Mouse (Mus musculus): ENCODE data around the gene Rtkn. TPM values are rescaled to one million over a fixed set of nuclear protein-coding genes. Genes with fewer than 3 reads are reported as not detected.

Rtkn gene
- polyA plus RNA-seq, 1 experiment from 2014 or later = 20.3 TPM

DNA sequence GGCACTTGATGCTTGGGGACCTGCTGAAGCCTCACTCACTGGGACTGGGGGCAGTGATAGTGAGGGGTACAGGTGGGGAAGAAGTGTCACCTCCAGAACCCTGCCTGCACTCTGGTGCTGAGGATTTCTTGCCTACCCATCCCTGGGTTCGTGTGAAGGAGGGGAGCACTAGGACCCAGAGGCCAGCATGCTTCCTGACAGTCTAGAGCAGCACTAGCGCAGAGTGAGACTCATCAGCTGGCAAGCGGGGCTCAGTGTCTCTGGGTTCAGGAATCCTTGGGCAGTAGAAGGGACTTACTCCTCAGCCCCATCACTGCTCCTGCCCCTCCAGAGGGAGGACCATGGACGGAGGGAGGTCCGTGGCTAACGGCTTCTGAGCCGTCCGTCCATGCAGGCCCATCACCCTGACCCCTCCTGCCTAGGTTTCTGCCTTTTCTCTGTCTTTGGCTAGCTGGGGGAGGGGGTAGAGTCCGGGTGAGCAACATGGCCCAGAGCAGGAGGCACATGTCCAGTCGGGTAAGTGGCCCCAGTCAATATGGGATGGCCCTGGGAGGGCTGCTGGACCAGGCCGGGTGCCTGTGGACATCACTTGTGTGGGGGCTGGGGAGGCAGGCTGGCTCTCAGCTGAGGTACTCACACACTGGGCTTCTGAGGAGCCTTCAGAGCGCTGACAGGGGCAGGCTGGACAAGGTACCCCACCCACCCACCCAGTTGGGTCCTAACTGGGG, 44.3 kb downstream of the Rtkn start:
- Histone ChIP-seq H3K9ac (peak overlapping the region; percentile 52), H3K4me3 (peak overlapping the region; percentile 37), H3K27me3 (replicated peaks) (no peaks in the 10 kb centered on the region), H3K4me2 (peak overlapping the region; percentile 73), H3K9me3 (replicated peaks) (no peaks in the 10 kb centered on the region), H3K27ac (ENCODE audit: poor library complexity, severe bottlenecking) (no peak overlapping the region), H3K36me3 (peaks cover 31% of the 10 kb centered on the region), H3K4me1 (replicated peaks) (peaks cover 21% of the 10 kb centered on the region)
- ATAC-seq (ENCODE audit: insufficient number of reproducible peaks, low FRiP score) = peak; percentile 54
- WGBS = 21% methylated on average over 12 of the region's 12 CpGs

- H3K9me3 ChIP-seq (replicated peaks) = no peaks in the 10 kb centered on the region
- no peak for ATAC-seq (ENCODE audit: insufficient number of reproducible peaks, low FRiP score)
- no peaks in the 10 kb centered on the region for H3K27me3 ChIP-seq (replicated peaks)
- H3K9ac ChIP-seq = no peak overlapping the region
- no peak overlapping the region for H3K4me3 ChIP-seq
- 77% methylated on average over 6 of the region's 6 CpGs for WGBS
- peaks cover 36% of the 10 kb centered on the region for H3K36me3 ChIP-seq
- H3K4me2 ChIP-seq = no peak overlapping the region
- H3K4me1 ChIP-seq (replicated peaks) = peaks cover 28% of the 10 kb centered on the region
- H3K27ac ChIP-seq (ENCODE audit: poor library complexity, severe bottlenecking) = no peak overlapping the region
These were observed 45.3 kb downstream of the Rtkn start for GRCm38 (mm10) chr6:83180605-83181004.

DNA sequence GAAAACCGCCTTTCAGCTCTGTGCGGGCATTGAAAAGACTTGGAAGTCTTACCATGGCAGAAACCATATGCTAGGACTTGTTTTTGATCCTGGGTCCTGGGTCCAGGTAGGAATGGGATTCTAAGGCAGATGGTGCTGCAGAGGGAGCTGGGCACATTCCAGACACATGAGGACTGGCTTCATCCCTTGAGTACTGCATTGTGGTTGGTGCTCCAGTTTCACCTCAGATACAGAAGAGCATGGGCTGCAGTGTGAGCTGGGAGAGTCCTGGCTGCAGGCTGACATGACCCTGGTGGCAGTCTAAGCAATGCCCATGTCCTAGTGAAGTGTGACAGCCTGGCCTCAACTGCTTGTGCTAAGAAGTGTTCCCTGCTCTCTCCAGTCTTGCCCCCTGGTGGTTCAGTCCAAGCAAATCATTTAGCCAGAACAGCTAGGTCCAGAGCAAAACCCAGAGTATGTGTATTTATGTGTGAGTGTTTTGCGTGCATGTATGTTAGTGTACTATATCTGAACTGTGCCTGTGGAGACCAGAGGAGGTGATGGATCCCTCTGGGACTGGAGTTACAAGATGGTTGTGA, 49.7 kb downstream of the Rtkn start:
- 97% methylated on average over 3 of the region's 3 CpGs for WGBS
- no peak for ATAC-seq (ENCODE audit: insufficient number of reproducible peaks, low FRiP score)
- Histone ChIP-seq H3K27me3 (replicated peaks) (no peaks in the 10 kb centered on the region), H3K4me1 (replicated peaks) (peaks cover 27% of the 10 kb centered on the region), H3K4me3 (no peak overlapping the region), H3K36me3 (peaks cover 54% of the 10 kb centered on the region), H3K9me3 (replicated peaks) (no peaks in the 10 kb centered on the region), H3K4me2 (no peak overlapping the region), H3K9ac (no peak overlapping the region), H3K27ac (ENCODE audit: poor library complexity, severe bottlenecking) (no peak overlapping the region)

DNA sequence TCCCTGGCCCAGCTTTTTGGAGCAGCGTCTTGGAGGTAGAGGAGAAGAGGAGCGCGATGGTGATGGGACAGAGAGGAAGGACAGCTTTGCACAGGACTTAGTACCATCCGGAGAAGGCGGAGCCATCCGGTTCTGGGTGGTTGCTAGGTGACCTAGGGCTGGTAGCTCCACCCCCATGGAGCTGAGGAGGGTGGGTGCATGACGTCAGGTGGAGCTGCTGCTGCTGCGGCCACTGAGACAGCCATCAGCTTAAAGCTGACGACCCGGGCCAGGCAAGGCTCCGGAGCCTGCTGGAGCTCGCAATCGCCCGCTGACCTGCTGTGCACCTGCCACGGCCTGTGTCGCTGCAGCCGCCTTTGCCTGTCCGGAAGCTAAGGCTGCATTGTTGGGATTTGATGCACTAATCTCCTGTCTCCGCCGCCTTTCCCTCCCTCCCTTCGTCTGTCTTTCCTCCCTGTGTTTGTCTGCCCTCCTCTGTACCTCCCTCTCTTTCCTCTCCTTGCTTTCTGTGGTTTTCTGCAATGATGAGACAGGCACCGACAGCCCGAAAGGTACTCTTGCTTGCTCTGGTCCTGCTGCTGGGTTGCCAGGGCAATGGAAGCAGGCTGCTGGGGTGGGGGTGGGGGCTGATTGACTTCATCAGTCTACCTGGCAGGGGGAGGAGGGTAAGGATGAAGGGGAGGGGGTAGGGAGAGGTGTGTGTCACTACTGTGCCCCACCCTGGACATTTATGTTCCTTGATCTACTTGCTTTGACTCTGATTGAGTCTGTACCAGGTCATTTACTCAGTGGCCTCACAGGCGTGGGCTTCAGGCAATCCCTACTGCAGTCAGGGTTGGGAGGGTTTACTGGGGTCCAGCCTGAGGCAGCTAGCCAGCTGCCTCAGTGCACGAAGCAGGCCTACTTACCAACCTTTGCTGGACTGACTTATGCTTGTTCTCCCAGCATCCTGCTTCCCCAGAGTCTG, 50.9 kb downstream of the Rtkn start:
- peaks cover 67% of the 10 kb centered on the region for H3K36me3 ChIP-seq
- H3K4me3 ChIP-seq = peak overlapping the region; percentile 20
- peak; percentile 78 for ATAC-seq (ENCODE audit: insufficient number of reproducible peaks, low FRiP score)
- H3K9me3 ChIP-seq (replicated peaks) = no peaks in the 10 kb centered on the region
- WGBS = 13% methylated on average over 25 of the region's 25 CpGs
- H3K4me1 ChIP-seq (replicated peaks) = peaks cover 22% of the 10 kb centered on the region
- H3K4me2 ChIP-seq = peak overlapping the region; percentile 62
- H3K27ac ChIP-seq (ENCODE audit: poor library complexity, severe bottlenecking) = no peak overlapping the region
- H3K9ac ChIP-seq = peak overlapping the region; percentile 51
- H3K27me3 ChIP-seq (replicated peaks) = no peaks in the 10 kb centered on the region

DNA sequence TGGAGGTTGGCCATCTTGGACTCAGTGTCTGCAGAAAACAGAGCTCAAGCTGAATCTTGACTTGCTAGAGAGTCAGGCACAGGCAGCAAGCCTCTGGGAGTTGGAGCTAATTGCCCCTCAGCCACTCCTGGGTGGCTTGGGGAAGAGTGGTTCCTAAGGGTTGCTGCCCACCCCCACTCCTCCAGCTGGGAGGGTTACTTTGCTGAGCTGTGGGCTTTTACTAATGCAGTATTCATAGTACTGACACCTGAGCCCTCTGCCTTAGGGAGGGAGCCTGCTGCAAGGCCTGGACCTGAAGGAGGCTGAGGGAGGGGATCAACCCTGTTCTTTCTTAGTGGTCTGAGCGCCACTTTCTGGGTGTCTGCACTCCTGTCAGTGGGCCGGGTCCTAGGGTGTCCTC, 51.7 kb downstream of the Rtkn start:
- H3K27ac ChIP-seq (ENCODE audit: poor library complexity, severe bottlenecking) = no peak overlapping the region
- no peak overlapping the region for H3K9ac ChIP-seq
- no peak for ATAC-seq (ENCODE audit: insufficient number of reproducible peaks, low FRiP score)
- no peak overlapping the region for H3K4me3 ChIP-seq
- no peak overlapping the region for H3K4me2 ChIP-seq
- H3K36me3 ChIP-seq = peaks cover 74% of the 10 kb centered on the region
- no peaks in the 10 kb centered on the region for H3K27me3 ChIP-seq (replicated peaks)
- WGBS = 78% methylated on average over 2 of the region's 2 CpGs
- no peaks in the 10 kb centered on the region for H3K9me3 ChIP-seq (replicated peaks)
- H3K4me1 ChIP-seq (replicated peaks) = peaks cover 22% of the 10 kb centered on the region

DNA sequence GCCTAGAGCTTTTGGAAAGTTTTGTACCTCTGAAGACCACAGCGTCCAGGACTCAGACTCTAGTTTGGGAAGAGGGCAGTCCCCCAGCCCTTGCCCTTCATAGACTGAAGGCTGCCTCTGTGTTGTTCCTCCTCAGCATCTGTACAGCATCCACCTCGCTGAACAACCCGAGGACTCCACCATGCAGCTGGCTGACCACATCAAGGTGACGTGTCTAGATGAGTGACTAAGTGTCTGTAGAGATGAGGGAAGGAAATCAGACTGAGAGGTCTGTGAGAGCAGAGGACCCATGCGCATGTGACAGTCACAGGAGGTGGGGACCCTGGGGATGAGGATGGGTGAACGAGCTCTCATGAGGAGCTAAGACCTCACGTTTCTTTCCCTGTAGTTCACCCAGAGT, 58.3 kb downstream of the Rtkn start:
- no peak for ATAC-seq (ENCODE audit: insufficient number of reproducible peaks, low FRiP score)
- 87% methylated on average over 7 of the region's 7 CpGs for WGBS
- H3K4me3 ChIP-seq = no peak overlapping the region
- no peaks in the 10 kb centered on the region for H3K9me3 ChIP-seq (replicated peaks)
- no peak overlapping the region for H3K27ac ChIP-seq (ENCODE audit: poor library complexity, severe bottlenecking)
- no peak overlapping the region for H3K4me2 ChIP-seq
- peaks cover 100% of the 10 kb centered on the region for H3K36me3 ChIP-seq
- peaks cover 19% of the 10 kb centered on the region for H3K4me1 ChIP-seq (replicated peaks)
- H3K27me3 ChIP-seq (replicated peaks) = no peaks in the 10 kb centered on the region
- no peak overlapping the region for H3K9ac ChIP-seq

DNA sequence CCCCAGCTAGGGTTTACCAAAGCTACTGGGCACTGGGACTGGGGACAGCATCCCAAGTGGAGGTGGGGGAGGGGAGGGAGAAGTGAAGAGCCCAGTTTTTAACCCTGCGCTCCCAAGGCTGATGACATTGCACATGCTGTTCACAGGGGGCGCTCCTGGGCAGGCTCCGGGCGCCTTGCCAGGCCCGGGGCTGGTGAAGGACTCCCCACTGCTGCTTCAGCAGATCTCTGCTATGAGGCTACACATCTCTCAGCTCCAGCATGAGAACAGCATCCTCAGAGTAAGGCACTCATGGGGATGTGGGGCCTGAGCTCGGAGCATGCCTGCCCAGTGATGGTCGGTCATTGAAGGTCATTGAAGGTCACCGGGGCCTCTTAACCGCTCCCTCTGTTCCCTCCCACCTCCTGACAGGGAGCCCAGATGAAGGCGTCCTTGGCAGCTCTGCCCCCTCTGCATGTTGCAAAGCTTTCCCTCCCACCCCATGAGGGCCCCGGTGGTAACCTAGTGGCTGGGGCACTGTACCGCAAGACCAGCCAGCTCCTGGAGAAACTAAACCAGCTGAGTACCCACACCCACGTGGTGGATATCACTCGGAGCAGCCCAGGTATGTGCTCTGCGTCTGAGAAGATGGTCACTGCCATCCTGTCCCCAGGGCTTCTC, 62.2 kb downstream of the Rtkn start:
- 37% methylated on average over 15 of the region's 15 CpGs for WGBS
- H3K9ac ChIP-seq = no peak overlapping the region
- no peaks in the 10 kb centered on the region for H3K27me3 ChIP-seq (replicated peaks)
- peaks cover 90% of the 10 kb centered on the region for H3K36me3 ChIP-seq
- no peak overlapping the region for H3K4me3 ChIP-seq
- ATAC-seq (ENCODE audit: insufficient number of reproducible peaks, low FRiP score) = peak; percentile 34; the same call in 1 of the 2 replicates
- peaks cover 18% of the 10 kb centered on the region for H3K4me1 ChIP-seq (replicated peaks)
- no peak overlapping the region for H3K4me2 ChIP-seq
- H3K27ac ChIP-seq (ENCODE audit: poor library complexity, severe bottlenecking) = peak overlapping the region; percentile 1
- no peaks in the 10 kb centered on the region for H3K9me3 ChIP-seq (replicated peaks)

MicroRNAs encoded within 50 kb of the gene (microRNA counts, 519-probe panel; counts per million panel counts)
- microRNA mmu-miR-3470a+mmu-miR-3470b = not detected

Small RNAs within 50 kb of the gene (microRNA-seq; reads per million reads assigned to microRNA genes)
- not detected for gene Mir3470a

Other genes with a start within 250 kb of the Rtkn start
- gene Sema4f, start 195.7 kb upstream of the Rtkn start, polyA plus RNA-seq (2016; fragmentation: Nextera tagmentation; extraction: Ambion mirVana) = 0.26 and 0.37 TPM in 2 replicates
- 0.57 and 1.4 TPM in 2 replicates for gene M1ap, start 188.6 kb upstream of the Rtkn start, polyA plus RNA-seq (2016; fragmentation: Nextera tagmentation; extraction: Ambion mirVana)
- gene Dok1, start 102.0 kb upstream of the Rtkn start, polyA plus RNA-seq (2016; fragmentation: Nextera tagmentation; extraction: Ambion mirVana) = 8.1 and 11.3 TPM in 2 replicates
- gene Loxl3, start 101.3 kb upstream of the Rtkn start, polyA plus RNA-seq (2016; fragmentation: Nextera tagmentation; extraction: Ambion mirVana) = 5.7 and 8.0 TPM in 2 replicates
- gene Aup1, start 80.9 kb upstream of the Rtkn start, polyA plus RNA-seq (2016; fragmentation: Nextera tagmentation; extraction: Ambion mirVana) = 120 and 131 TPM in 2 replicates
- 86.7 and 86.9 TPM in 2 replicates for gene Htra2, start 80.2 kb upstream of the Rtkn start, polyA plus RNA-seq (2016; fragmentation: Nextera tagmentation; extraction: Ambion mirVana)
- 0.48 and 0.64 TPM in 2 replicates for gene Dqx1, start 77.6 kb upstream of the Rtkn start, polyA plus RNA-seq (2016; fragmentation: Nextera tagmentation; extraction: Ambion mirVana)
- 0.18 and 0.24 TPM in 2 replicates for gene Tlx2, start 65.2 kb upstream of the Rtkn start, polyA plus RNA-seq (2016; fragmentation: Nextera tagmentation; extraction: Ambion mirVana)
- gene Pcgf1, start 57.6 kb upstream of the Rtkn start, polyA plus RNA-seq (2016; fragmentation: Nextera tagmentation; extraction: Ambion mirVana) = 12.5 and 14.9 TPM in 2 replicates
- 0.36 TPM in 1 of 2 replicates, not detected in the other for gene Lbx2, start 49.1 kb upstream of the Rtkn start, polyA plus RNA-seq (2016; fragmentation: Nextera tagmentation; extraction: Ambion mirVana)
- 1.3 and 1.9 TPM in 2 replicates for gene Ccdc142, start 33.9 kb upstream of the Rtkn start, polyA plus RNA-seq (2016; fragmentation: Nextera tagmentation; extraction: Ambion mirVana)
- gene Gm42688, start 33.8 kb upstream of the Rtkn start, polyA plus RNA-seq (2016; fragmentation: Nextera tagmentation; extraction: Ambion mirVana) = 2.2 and 2.4 TPM in 2 replicates
- gene Mrpl53, start 26.4 kb upstream of the Rtkn start, polyA plus RNA-seq (2016; fragmentation: Nextera tagmentation; extraction: Ambion mirVana) = 155 and 156 TPM in 2 replicates
- gene Mogs, start 20.0 kb upstream of the Rtkn start, polyA plus RNA-seq (2016; fragmentation: Nextera tagmentation; extraction: Ambion mirVana) = 30.7 and 30.8 TPM in 2 replicates
- gene Wbp1, start 13.9 kb upstream of the Rtkn start, polyA plus RNA-seq (2016; fragmentation: Nextera tagmentation; extraction: Ambion mirVana) = 87.6 and 91.3 TPM in 2 replicates
- 11.1 and 12.1 TPM in 2 replicates for gene Ino80b, start 10.0 kb upstream of the Rtkn start, polyA plus RNA-seq (2016; fragmentation: Nextera tagmentation; extraction: Ambion mirVana)
- gene Wdr54, start 20.9 kb downstream of the Rtkn start, polyA plus RNA-seq (2016; fragmentation: Nextera tagmentation; extraction: Ambion mirVana) = 4.2 and 6.8 TPM in 2 replicates
- 0.17 and 0.39 TPM in 2 replicates for gene 1700003E16Rik, start 20.9 kb downstream of the Rtkn start, polyA plus RNA-seq (2016; fragmentation: Nextera tagmentation; extraction: Ambion mirVana)
- gene Dctn1, start 30.5 kb downstream of the Rtkn start, polyA plus RNA-seq (2016; fragmentation: Nextera tagmentation; extraction: Ambion mirVana) = 86.9 and 89.0 TPM in 2 replicates
- gene Slc4a5, start 84.4 kb downstream of the Rtkn start, polyA plus RNA-seq (2016; fragmentation: Nextera tagmentation; extraction: Ambion mirVana) = 0.27 and 0.52 TPM in 2 replicates
- gene Mthfd2, start 190.4 kb downstream of the Rtkn start, polyA plus RNA-seq (2016; fragmentation: Nextera tagmentation; extraction: Ambion mirVana) = 38.9 TPM in 2 replicates
- 42.6 and 43.3 TPM in 2 replicates for gene Mob1a, start 190.6 kb downstream of the Rtkn start, polyA plus RNA-seq (2016; fragmentation: Nextera tagmentation; extraction: Ambion mirVana)
- 262 and 274 TPM in 2 replicates for gene Bola3, start 213.7 kb downstream of the Rtkn start, polyA plus RNA-seq (2016; fragmentation: Nextera tagmentation; extraction: Ambion mirVana)